Mouse (Mus musculus) kidney, embryonic 14.5 days (tissue): ENCODE data around the gene Slc22a20. TPM values are rescaled to one million over a fixed set of nuclear protein-coding genes. Genes with fewer than 3 reads are reported as not detected.

Source experiments
- ATAC-seq: fragments of 200-750 bp; cut with Nextera tagmentation; 2 replicates; pipeline ENCODE4 v1.8.0; 2017; ENCODE audit warnings: moderate number of reproducible peaks, mild to moderate bottlenecking, moderate TSS enrichment, moderate library complexity; ENCODE audit not compliant: low FRiP score, low TSS enrichment
- H3K27ac ChIP-seq: fragments of 300-500 bp; sonication (generic); 2 replicates; pipeline ENCODE4 v1.5.1; 2014; ENCODE audit warnings: low read depth, mild to moderate bottlenecking, low read length, moderate library complexity, mixed read lengths
- H3K27me3 ChIP-seq: fragments of 300-500 bp; sonication (generic); 2 replicates; pipeline ENCODE4 v1.6.1; 2014; ENCODE audit warnings: mild to moderate bottlenecking, low read length; ENCODE audit not compliant: control insufficient read depth, insufficient read depth
- H3K36me3 ChIP-seq: fragments of 300-500 bp; sonication (generic); 2 replicates; pipeline ENCODE4 v1.6.1; 2014; ENCODE audit warnings: low read length, mixed read lengths; ENCODE audit not compliant: control insufficient read depth, insufficient read depth
- H3K4me1 ChIP-seq: fragments of 300-500 bp; sonication (generic); 2 replicates; pipeline ENCODE4 v1.6.1; 2014; ENCODE audit warnings: low read length, mixed read lengths; ENCODE audit not compliant: control insufficient read depth, insufficient read depth
- H3K4me2 ChIP-seq: fragments of 300-500 bp; sonication (generic); replicated peaks from 2 replicates; pipeline ENCODE4 v1.6.1; 2014; ENCODE audit warnings: low read depth, mild to moderate bottlenecking, low read length
- H3K4me3 ChIP-seq: fragments of 300-500 bp; sonication (generic); 2 replicates; pipeline ENCODE4 v1.5.1; 2014; ENCODE audit warnings: mild to moderate bottlenecking, low read length
- H3K9ac ChIP-seq: fragments of 300-500 bp; sonication (generic); 2 replicates; pipeline ENCODE4 v1.6.1; 2014; ENCODE audit warnings: low read depth, mild to moderate bottlenecking, low read length, moderate library complexity
- H3K9me3 ChIP-seq: fragments of 300-500 bp; sonication (generic); 2 replicates; pipeline ENCODE4 v1.6.1; 2016; ENCODE audit warnings: low read length; ENCODE audit not compliant: control insufficient read depth
- WGBS: fragments of 180-500 bp; shearing (Covaris S2); extraction: QIAGEN DNeasy Blood & Tissue Kit; methylation state at CpG from one replicate; pipeline ENCODE4 v1.1.7; 2014; 5-methylcytosine and 5-hydroxymethylcytosine counted together
- polyA plus RNA-seq: library from polyadenylated mRNA; unstranded; fragments of >200 nt; fragmentation: Nextera tagmentation; extraction: Ambion mirVana; gene quantifications from 2 replicates; pipeline ENCODE4 v1.2.1, GENCODE M21; 2014

Slc22a20 gene
- polyA plus RNA-seq, 1 experiment from 2014 or later = not detected

DNA sequence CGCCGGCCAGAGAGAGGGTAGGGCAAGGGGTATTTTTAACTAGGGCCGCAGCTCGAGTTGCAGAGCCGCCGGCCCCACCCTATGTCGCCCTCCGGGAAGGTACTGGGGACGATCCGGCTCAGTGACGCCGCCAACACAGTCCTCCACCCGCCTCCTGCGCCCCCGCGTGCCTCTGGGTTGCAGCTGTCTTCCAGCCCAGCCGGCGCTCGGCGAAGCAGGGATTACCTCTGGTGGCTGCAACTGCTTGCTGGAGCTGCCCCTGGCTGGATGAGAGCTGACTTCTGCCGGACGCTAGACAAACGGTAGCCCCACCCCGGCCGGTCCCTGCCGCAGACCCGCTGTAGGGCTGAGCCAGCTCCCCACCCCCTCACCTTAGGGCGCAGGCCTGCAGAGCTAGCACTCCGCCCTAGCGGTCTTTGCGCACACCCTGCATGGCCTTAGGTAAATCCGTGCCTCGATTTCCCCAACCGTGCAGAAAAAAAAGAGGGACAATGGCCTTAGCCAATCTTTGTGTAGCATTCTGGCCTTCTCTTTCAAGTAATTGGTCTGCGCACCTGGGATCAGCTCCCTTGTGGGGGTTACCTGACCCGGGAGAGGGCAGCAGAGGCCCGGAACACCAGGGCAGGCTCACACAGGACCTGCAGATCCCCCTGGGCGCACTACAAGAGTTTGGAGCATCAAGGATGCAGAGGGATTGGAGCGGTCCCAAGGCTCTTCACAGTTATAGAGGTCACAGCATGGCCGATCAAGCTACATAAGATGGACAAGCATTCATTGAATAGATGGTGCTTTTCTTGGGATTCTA lies 29.8 kb upstream of the Slc22a20 start, which contains the start of gene Capn1:
Gene Capn1 (minus strand): TSS at position 387 of the 805 bp plus-strand sequence.
- H3K27me3 ChIP-seq = no peaks in the 10 kb centered on the region
- no peaks in the 10 kb centered on the region for H3K36me3 ChIP-seq
- ATAC-seq = peak; percentile 64
- 2% methylated on average over 37 of the region's 40 CpGs for whole genome bisulfite sequencing
- H3K4me3 ChIP-seq = peak within 1 kb of the TSS; percentile 42
- peak within 1 kb of the TSS; percentile 48 for H3K9ac ChIP-seq
- H3K9me3 ChIP-seq = no peaks in the 10 kb centered on the region
- H3K4me1 ChIP-seq = peaks cover 9% of the 10 kb centered on the region; the same call in 1 of the 2 replicates
- 0 out of 2 replicates have a peak within 1 kb of the TSS, but pooled peaks have one; percentile 4 for H3K27ac ChIP-seq
- H3K4me2 ChIP-seq = peak within 1 kb of the TSS; percentile 71

DNA sequence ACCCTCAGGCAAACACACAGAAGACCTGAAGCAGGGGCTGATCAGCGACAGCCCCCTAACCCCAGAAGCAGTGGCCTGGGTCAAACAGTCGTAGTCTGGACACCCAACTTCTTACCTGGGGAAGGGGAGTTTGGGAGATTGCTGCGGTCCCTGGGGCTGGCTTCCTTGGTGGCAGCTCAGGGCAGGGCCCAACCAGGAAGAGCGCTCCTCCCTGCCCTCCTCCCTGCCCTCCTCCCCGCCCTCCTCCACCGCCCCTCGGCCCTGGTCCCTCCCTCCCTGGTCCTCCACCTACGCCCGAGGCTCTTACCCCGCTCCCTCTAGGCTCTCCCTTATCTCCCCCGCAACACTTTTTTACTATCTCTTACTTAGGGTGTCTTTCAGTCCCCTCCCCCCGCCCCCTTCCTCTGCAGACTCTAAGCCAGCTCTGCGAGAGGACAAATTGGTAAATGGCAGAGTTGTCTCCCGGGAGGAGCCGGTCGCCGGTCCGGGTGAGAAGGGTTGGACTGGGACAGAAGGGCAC lies 29.1 kb upstream of the Slc22a20 start:
- H3K27ac ChIP-seq = 0 out of 2 replicates have a peak overlapping the region, but pooled peaks have one; percentile 4
- H3K4me1 ChIP-seq = peaks cover 9% of the 10 kb centered on the region; the same call in 1 of the 2 replicates
- H3K27me3 ChIP-seq = no peaks in the 10 kb centered on the region
- H3K9ac ChIP-seq = peak overlapping the region; percentile 48
- H3K36me3 ChIP-seq = no peaks in the 10 kb centered on the region
- H3K4me2 ChIP-seq = peak overlapping the region; percentile 71
- peak; percentile 83 for ATAC-seq
- no peaks in the 10 kb centered on the region for H3K9me3 ChIP-seq
- H3K4me3 ChIP-seq = peak overlapping the region; percentile 42
- under 1% methylated on average over 17 of the region's 18 CpGs for WGBS

DNA sequence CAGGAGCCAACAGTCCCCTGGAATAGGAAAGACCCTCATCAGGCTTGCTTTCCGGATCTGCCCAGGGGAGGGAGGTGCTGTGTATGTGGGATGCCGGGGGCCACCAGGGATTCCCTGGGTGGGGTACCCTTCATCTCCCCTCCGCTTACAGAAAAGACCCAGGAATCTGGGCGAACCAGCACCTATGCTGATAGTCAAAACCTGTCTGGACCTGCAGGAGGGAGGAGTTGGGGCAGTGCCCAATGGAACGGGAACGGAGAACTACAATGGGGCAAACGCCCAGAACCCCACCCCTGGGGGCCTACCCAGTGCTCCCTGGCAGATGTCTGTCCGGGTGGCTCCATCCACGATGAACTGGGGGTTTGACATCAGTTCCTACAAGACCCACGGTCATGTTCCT lies 27.7 kb upstream of the Slc22a20 start:
- Histone ChIP-seq H3K4me1 (peaks cover 9% of the 10 kb centered on the region; the same call in 1 of the 2 replicates), H3K9ac (no peak overlapping the region), H3K4me3 (no peak overlapping the region), H3K9me3 (no peaks in the 10 kb centered on the region), H3K27ac (no peak overlapping the region), H3K27me3 (no peaks in the 10 kb centered on the region), H3K36me3 (no peaks in the 10 kb centered on the region), H3K4me2 (no peak overlapping the region)
- 93% methylated on average over 10 of the region's 10 CpGs for WGBS
- ATAC-seq = no peak

DNA sequence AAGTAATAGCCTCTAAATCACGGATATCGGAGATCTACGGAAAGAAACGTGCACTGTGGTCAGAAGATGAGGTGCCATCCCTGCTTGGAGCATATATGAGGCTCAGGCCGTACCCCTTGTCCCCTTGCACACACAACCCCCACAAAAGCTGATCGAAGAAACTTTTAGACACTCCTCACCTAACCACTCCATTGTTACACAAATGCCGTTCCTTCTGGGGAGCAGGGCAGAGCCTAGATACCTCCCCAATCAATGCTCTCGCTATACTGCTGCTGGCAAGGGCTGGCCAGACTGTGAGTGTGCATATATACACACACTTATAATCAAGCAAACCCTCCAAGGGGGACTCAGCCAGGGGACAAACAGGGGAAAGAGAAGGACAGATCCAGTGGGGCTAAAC lies 23.2 kb upstream of the Slc22a20 start:
- Histone ChIP-seq H3K4me3 (no peak overlapping the region), H3K27ac (no peak overlapping the region), H3K4me1 (no peaks in the 10 kb centered on the region), H3K36me3 (no peaks in the 10 kb centered on the region), H3K9ac (no peak overlapping the region), H3K27me3 (no peaks in the 10 kb centered on the region), H3K9me3 (no peaks in the 10 kb centered on the region), H3K4me2 (no peak overlapping the region)
- no peak for ATAC-seq
- 80% methylated on average over 8 of the region's 8 CpGs for WGBS

GRCm38 (mm10) chr19:6007013-6007412 lies 21.1 kb upstream of the Slc22a20 start:
- Histone ChIP-seq H3K27ac (no peak overlapping the region), H3K4me2 (no peak overlapping the region)
- no peak for ATAC-seq

GRCm38 (mm10) chr19:6005541-6005940 lies 19.6 kb upstream of the Slc22a20 start:
- H3K4me2 ChIP-seq = no peak overlapping the region
- H3K4me1 ChIP-seq = no peaks in the 10 kb centered on the region
- no peaks in the 10 kb centered on the region for H3K27me3 ChIP-seq
- no peak overlapping the region for H3K9ac ChIP-seq
- no peaks in the 10 kb centered on the region for H3K36me3 ChIP-seq
- no peak for ATAC-seq
- H3K9me3 ChIP-seq = no peaks in the 10 kb centered on the region
- no peak overlapping the region for H3K27ac ChIP-seq
- 65% methylated on average over 11 of the region's 11 CpGs for WGBS
- no peak overlapping the region for H3K4me3 ChIP-seq

More at GRCm38 (mm10) chr19:6007013-6007412, 21.1 kb upstream of the Slc22a20 start:
- H3K9me3 ChIP-seq = no peaks in the 10 kb centered on the region
- H3K4me1 ChIP-seq = no peaks in the 10 kb centered on the region
- no peak overlapping the region for H3K4me3 ChIP-seq
- 37% methylated on average over 13 of the region's 13 CpGs for WGBS
- no peak overlapping the region for H3K9ac ChIP-seq
- no peaks in the 10 kb centered on the region for H3K36me3 ChIP-seq
- no peaks in the 10 kb centered on the region for H3K27me3 ChIP-seq

DNA sequence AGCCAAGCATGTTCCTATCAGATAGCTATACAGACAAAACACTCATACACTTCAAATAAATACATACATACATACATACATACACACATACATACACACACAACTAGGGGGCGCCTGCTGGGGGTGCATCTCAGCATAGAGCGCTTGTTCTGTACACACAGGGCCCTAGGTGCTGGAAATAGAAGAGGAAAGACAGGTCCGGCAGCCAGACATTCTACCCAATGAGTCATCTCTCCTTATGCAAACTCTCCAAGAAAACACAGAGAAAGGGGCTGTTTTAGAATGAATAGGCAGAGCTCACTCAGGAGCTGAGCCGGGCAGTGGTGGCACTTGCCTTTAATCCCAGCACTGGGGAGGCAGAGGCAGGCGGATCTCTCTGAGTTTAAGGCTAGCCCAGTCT lies 14.0 kb upstream of the Slc22a20 start:
- Histone ChIP-seq H3K27me3 (no peaks in the 10 kb centered on the region), H3K4me1 (no peaks in the 10 kb centered on the region), H3K27ac (no peak overlapping the region), H3K4me3 (no peak overlapping the region), H3K4me2 (no peak overlapping the region), H3K9me3 (no peaks in the 10 kb centered on the region), H3K36me3 (no peaks in the 10 kb centered on the region), H3K9ac (no peak overlapping the region)
- 77% methylated on average over 5 of the region's 5 CpGs for WGBS
- ATAC-seq = no peak

GRCm38 (mm10) chr19:5998180-5998579 lies 12.2 kb upstream of the Slc22a20 start:
- H3K4me1 ChIP-seq = no peaks in the 10 kb centered on the region
- no peak overlapping the region for H3K27ac ChIP-seq
- H3K27me3 ChIP-seq = no peaks in the 10 kb centered on the region
- ATAC-seq = no peak
- H3K9ac ChIP-seq = no peak overlapping the region
- no peaks in the 10 kb centered on the region for H3K36me3 ChIP-seq
- no peak overlapping the region for H3K4me3 ChIP-seq
- H3K9me3 ChIP-seq = no peaks in the 10 kb centered on the region
- H3K4me2 ChIP-seq = no peak overlapping the region
- 78% methylated on average over 3 of the region's 3 CpGs for WGBS

- 70% methylated on average over 14 of the region's 14 CpGs for WGBS
- Histone ChIP-seq H3K4me2 (no peak overlapping the region), H3K27me3 (no peaks in the 10 kb centered on the region), H3K4me3 (no peak overlapping the region), H3K9ac (no peak overlapping the region), H3K4me1 (no peaks in the 10 kb centered on the region; the same call in 1 of the 2 replicates), H3K27ac (no peak overlapping the region), H3K9me3 (no peaks in the 10 kb centered on the region), H3K36me3 (no peaks in the 10 kb centered on the region)
- no peak for ATAC-seq
Measured at GRCm38 (mm10) chr19:5994711-5995110, 8.8 kb upstream of the Slc22a20 start.
